Mouse (Mus musculus): Measurements from ENCODE around the gene Tmem98. TPM values are rescaled to one million over a fixed set of nuclear protein-coding genes. Genes with fewer than 3 reads are reported as not detected.

Gene Tmem98
- polyA plus RNA-seq, 1 experiment from 2014 or later: 151 TPM

GRCm38 (mm10) chr11:80845486-80845885 lies 35.5 kb downstream of the Tmem98 start:
- Histone ChIP-seq H3K27ac (no peak overlapping the region), H3K36me3 (no peaks in the 10 kb centered on the region), H3K4me3 (no peak overlapping the region), H3K9me3 (no peaks in the 10 kb centered on the region), H3K4me1 (no peaks in the 10 kb centered on the region), H3K27me3 (ENCODE audit: insufficient read depth, poor library complexity, severe bottlenecking) (peaks cover 8% of the 10 kb centered on the region; the same call in 1 of the 2 replicates)
- 73% methylated on average over 7 of the region's 7 CpGs for WGBS
- DNase-seq (ENCODE audit: low spot score): no peak

GRCm38 (mm10) chr11:80846115-80846514 lies 36.1 kb downstream of the Tmem98 start:
- no peak overlapping the region for H3K4me3 ChIP-seq
- WGBS: 40% methylated on average over 3 of the region's 3 CpGs
- H3K36me3 ChIP-seq: no peaks in the 10 kb centered on the region
- no peaks in the 10 kb centered on the region for H3K4me1 ChIP-seq
- no peak for DNase-seq (ENCODE audit: low spot score)
- no peaks in the 10 kb centered on the region for H3K9me3 ChIP-seq
- peaks cover 8% of the 10 kb centered on the region; the same call in 1 of the 2 replicates for H3K27me3 ChIP-seq (ENCODE audit: insufficient read depth, poor library complexity, severe bottlenecking)
- H3K27ac ChIP-seq: no peak overlapping the region

GRCm38 (mm10) chr11:80848131-80848530 lies 38.2 kb downstream of the Tmem98 start:
- 81% methylated on average over 5 of the region's 5 CpGs for WGBS
- no peaks in the 10 kb centered on the region for H3K9me3 ChIP-seq
- peaks cover 8% of the 10 kb centered on the region; the same call in 1 of the 2 replicates for H3K27me3 ChIP-seq (ENCODE audit: insufficient read depth, poor library complexity, severe bottlenecking)
- no peak overlapping the region for H3K4me3 ChIP-seq
- H3K4me1 ChIP-seq: no peaks in the 10 kb centered on the region
- no peaks in the 10 kb centered on the region for H3K36me3 ChIP-seq
- H3K27ac ChIP-seq: no peak overlapping the region
- DNase-seq (ENCODE audit: low spot score): no peak

GRCm38 (mm10) chr11:80851859-80852258 lies 41.9 kb downstream of the Tmem98 start:
- Histone ChIP-seq H3K4me3 (no peak overlapping the region), H3K27ac (no peak overlapping the region), H3K4me1 (0 out of 2 replicates have a peak, but pooled peaks cover 4% of the 10 kb centered on the region), H3K36me3 (no peaks in the 10 kb centered on the region), H3K27me3 (ENCODE audit: insufficient read depth, poor library complexity, severe bottlenecking) (peaks cover 8% of the 10 kb centered on the region; the same call in 1 of the 2 replicates), H3K9me3 (no peaks in the 10 kb centered on the region)
- 46% methylated on average over 5 of the region's 5 CpGs for WGBS
- DNase-seq (ENCODE audit: low spot score): no peak

- Histone ChIP-seq H3K27me3 (ENCODE audit: insufficient read depth, poor library complexity, severe bottlenecking) (0 out of 2 replicates have a peak, but pooled peaks cover under 1% of the 10 kb centered on the region), H3K27ac (no peak overlapping the region), H3K9me3 (no peaks in the 10 kb centered on the region), H3K4me3 (no peak overlapping the region), H3K4me1 (0 out of 2 replicates have a peak, but pooled peaks cover 4% of the 10 kb centered on the region), H3K36me3 (no peaks in the 10 kb centered on the region)
- no peak for DNase-seq (ENCODE audit: low spot score)
- 67% methylated on average over 3 of the region's 3 CpGs for WGBS
Observed at GRCm38 (mm10) chr11:80853014-80853413, 43.0 kb downstream of the Tmem98 start.

GRCm38 (mm10) chr11:80854430-80854829 lies 44.5 kb downstream of the Tmem98 start:
- DNase-seq (ENCODE audit: low spot score): no peak
- Histone ChIP-seq H3K4me3 (no peak overlapping the region), H3K9me3 (no peaks in the 10 kb centered on the region), H3K27ac (no peak overlapping the region), H3K27me3 (ENCODE audit: insufficient read depth, poor library complexity, severe bottlenecking) (no peaks in the 10 kb centered on the region), H3K4me1 (0 out of 2 replicates have a peak, but pooled peaks cover 4% of the 10 kb centered on the region), H3K36me3 (no peaks in the 10 kb centered on the region)
- WGBS: 80% methylated on average over 11 of the region's 11 CpGs

GRCm38 (mm10) chr11:80854908-80855307 lies 44.9 kb downstream of the Tmem98 start:
- DNase-seq (ENCODE audit: low spot score): no peak
- Histone ChIP-seq H3K9me3 (no peaks in the 10 kb centered on the region), H3K36me3 (no peaks in the 10 kb centered on the region), H3K4me1 (0 out of 2 replicates have a peak, but pooled peaks cover 4% of the 10 kb centered on the region), H3K4me3 (no peak overlapping the region), H3K27me3 (ENCODE audit: insufficient read depth, poor library complexity, severe bottlenecking) (no peaks in the 10 kb centered on the region), H3K27ac (no peak overlapping the region)
- WGBS: 24% methylated on average over 7 of the region's 7 CpGs

- 0 out of 2 replicates have a peak, but pooled peaks cover 4% of the 10 kb centered on the region for H3K4me1 ChIP-seq
- no peaks in the 10 kb centered on the region for H3K9me3 ChIP-seq
- WGBS: 48% methylated on average over 2 of the region's 2 CpGs
- H3K27ac ChIP-seq: no peak overlapping the region
- H3K4me3 ChIP-seq: no peak overlapping the region
- 0 out of 2 replicates have a peak, but pooled peaks cover 5% of the 10 kb centered on the region for H3K27me3 ChIP-seq (ENCODE audit: insufficient read depth, poor library complexity, severe bottlenecking)
- no peaks in the 10 kb centered on the region for H3K36me3 ChIP-seq
- DNase-seq (ENCODE audit: low spot score): no peak
Observed at GRCm38 (mm10) chr11:80856827-80857226, 46.9 kb downstream of the Tmem98 start.

GRCm38 (mm10) chr11:80858065-80858464 lies 48.1 kb downstream of the Tmem98 start, which contains the start of gene Spaca3:
Spaca3 (plus strand) TSS chr11:80858365.
- Histone ChIP-seq H3K4me1 (0 out of 2 replicates have a peak, but pooled peaks cover 4% of the 10 kb centered on the region), H3K4me3 (no peak within 1 kb of the TSS), H3K27ac (no peak within 1 kb of the TSS), H3K9me3 (no peaks in the 10 kb centered on the region), H3K27me3 (ENCODE audit: insufficient read depth, poor library complexity, severe bottlenecking) (0 out of 2 replicates have a peak, but pooled peaks cover 9% of the 10 kb centered on the region), H3K36me3 (no peaks in the 10 kb centered on the region)
- 77% methylated on average over 10 of the region's 10 CpGs for WGBS
- no peak for DNase-seq (ENCODE audit: low spot score)

GRCm38 (mm10) chr11:80862941-80863340 lies 53.0 kb downstream of the Tmem98 start:
- H3K4me3 ChIP-seq: no peak overlapping the region
- DNase-seq (ENCODE audit: low spot score): no peak
- no peaks in the 10 kb centered on the region for H3K4me1 ChIP-seq
- no peaks in the 10 kb centered on the region for H3K9me3 ChIP-seq
- WGBS: 85% methylated on average over 7 of the region's 7 CpGs
- H3K27ac ChIP-seq: no peak overlapping the region
- H3K27me3 ChIP-seq (ENCODE audit: insufficient read depth, poor library complexity, severe bottlenecking): 0 out of 2 replicates have a peak, but pooled peaks cover 9% of the 10 kb centered on the region
- no peaks in the 10 kb centered on the region for H3K36me3 ChIP-seq

- Histone ChIP-seq H3K4me3 (no peak overlapping the region), H3K4me1 (peaks cover 8% of the 10 kb centered on the region; the same call in 1 of the 2 replicates), H3K27ac (no peak overlapping the region), H3K27me3 (ENCODE audit: insufficient read depth, poor library complexity, severe bottlenecking) (no peaks in the 10 kb centered on the region), H3K36me3 (no peaks in the 10 kb centered on the region), H3K9me3 (no peaks in the 10 kb centered on the region)
- DNase-seq (ENCODE audit: low spot score): no peak
- 90% methylated on average over 1 of the region's 1 CpGs for WGBS
Observed at GRCm38 (mm10) chr11:80868039-80868438, 58.1 kb downstream of the Tmem98 start.

All from heart, embryonic 10.5 days (tissue).